Mouse (Mus musculus) hindbrain, embryonic 14.5 days (tissue): Measurements from ENCODE around the gene Birc5. TPM values are rescaled to one million over a fixed set of nuclear protein-coding genes. Genes with fewer than 3 reads are reported as not detected.

Experiments
- ATAC-seq: fragments of 200-750 bp; cut with Nextera tagmentation; 2 replicates; pipeline ENCODE4 v1.8.0; 2017; ENCODE audit warnings: moderate number of reproducible peaks, mild to moderate bottlenecking, moderate TSS enrichment, moderate library complexity; ENCODE audit not compliant: low FRiP score
- DNase-seq: peaks from one replicate; pipeline ENCODE4 v3.0.0-alpha.2; 2015; ENCODE audit warnings: low spot score
- H3K27ac ChIP-seq: fragments of 300-500 bp; sonication (generic); 2 replicates; pipeline ENCODE4 v1.5.1; 2014; ENCODE audit warnings: mild to moderate bottlenecking, moderate library complexity
- H3K27me3 ChIP-seq: fragments of 300-500 bp; sonication (generic); 2 replicates; pipeline ENCODE4 v1.6.1; 2014; ENCODE audit warnings: mild to moderate bottlenecking, low read length, mixed read lengths; ENCODE audit not compliant: control insufficient read depth, insufficient read depth
- H3K36me3 ChIP-seq: fragments of 300-500 bp; sonication (generic); replicated peaks from 2 replicates; pipeline ENCODE4 v1.6.1; 2014; ENCODE audit not compliant: control insufficient read depth, insufficient read depth
- H3K4me1 ChIP-seq: fragments of 300-500 bp; sonication (generic); replicated peaks from 2 replicates; pipeline ENCODE4 v1.6.1; 2014; ENCODE audit warnings: antibody characterized with exemption, low read length, mixed read lengths; ENCODE audit not compliant: control insufficient read depth, insufficient read depth
- H3K4me2 ChIP-seq: fragments of 300-500 bp; sonication (generic); replicated peaks from 2 replicates; pipeline ENCODE4 v1.6.1; 2014; ENCODE audit warnings: mild to moderate bottlenecking, moderate library complexity
- H3K4me3 ChIP-seq: fragments of 300-500 bp; sonication (generic); replicated peaks from 2 replicates; pipeline ENCODE4 v1.5.1; 2014; ENCODE audit warnings: mild to moderate bottlenecking, low read length
- H3K9ac ChIP-seq: fragments of 300-500 bp; sonication (generic); 2 replicates; pipeline ENCODE4 v1.6.1; 2014
- H3K9me3 ChIP-seq: fragments of 300-500 bp; sonication (generic); 2 replicates; pipeline ENCODE4 v1.6.1; 2016; ENCODE audit warnings: low read length; ENCODE audit not compliant: control insufficient read depth
- WGBS: fragments of 180-500 bp; shearing (Covaris S2); extraction: QIAGEN DNeasy Blood & Tissue Kit; methylation state at CpG from one replicate; pipeline ENCODE4 v1.1.7; 2014; 5-methylcytosine and 5-hydroxymethylcytosine counted together
- polyA plus RNA-seq: library from polyadenylated mRNA; unstranded; fragments of >200 nt; fragmentation: Nextera tagmentation; extraction: Ambion mirVana; gene quantifications from 2 replicates; pipeline ENCODE4 v1.2.1, GENCODE M21; 2014

The Birc5 gene
- polyA plus RNA-seq, 1 experiment from 2014 or later, result 35.5 TPM

- H3K4me3 ChIP-seq, result no peak overlapping the region
- no peak overlapping the region for H3K27ac ChIP-seq
- H3K9ac ChIP-seq, result no peak overlapping the region
- DNase-seq (no peak), ATAC-seq (no peak)
- peaks cover 12% of the 10 kb centered on the region; the same call in 1 of the 2 replicates for H3K27me3 ChIP-seq
- no peaks in the 10 kb centered on the region for H3K36me3 ChIP-seq
- WGBS, result 73% methylated on average over 10 of the region's 10 CpGs
- no peak overlapping the region for H3K4me2 ChIP-seq
- peaks cover 15% of the 10 kb centered on the region for H3K4me1 ChIP-seq
- H3K9me3 ChIP-seq, result no peaks in the 10 kb centered on the region
Observed at GRCm38 (mm10) chr11:117894676-117895075, 45.6 kb downstream of the Birc5 start.

- H3K4me2 ChIP-seq, result no peak overlapping the region
- no peak for ATAC-seq
- 53% methylated on average over 2 of the region's 2 CpGs for WGBS
- H3K9ac ChIP-seq, result no peak overlapping the region
- no peaks in the 10 kb centered on the region for H3K9me3 ChIP-seq
- peaks cover 5% of the 10 kb centered on the region; the same call in 1 of the 2 replicates for H3K27me3 ChIP-seq
- DNase-seq, result no peak
- no peaks in the 10 kb centered on the region for H3K36me3 ChIP-seq
- no peaks in the 10 kb centered on the region for H3K4me1 ChIP-seq
- no peak overlapping the region for H3K27ac ChIP-seq
- no peak overlapping the region for H3K4me3 ChIP-seq
Observed at GRCm38 (mm10) chr11:117896533-117896932, 47.5 kb downstream of the Birc5 start.

- H3K4me1 ChIP-seq, result no peaks in the 10 kb centered on the region
- no peak for ATAC-seq
- DNase-seq, result no peak
- no peak overlapping the region for H3K4me3 ChIP-seq
- no peaks in the 10 kb centered on the region for H3K9me3 ChIP-seq
- no peak overlapping the region for H3K27ac ChIP-seq
- no peaks in the 10 kb centered on the region for H3K27me3 ChIP-seq
- no peaks in the 10 kb centered on the region for H3K36me3 ChIP-seq
- H3K4me2 ChIP-seq, result no peak overlapping the region
- no peak overlapping the region for H3K9ac ChIP-seq
- WGBS, result 70% methylated on average over 2 of the region's 2 CpGs
Observed at GRCm38 (mm10) chr11:117902282-117902681, 53.2 kb downstream of the Birc5 start.

DNA sequence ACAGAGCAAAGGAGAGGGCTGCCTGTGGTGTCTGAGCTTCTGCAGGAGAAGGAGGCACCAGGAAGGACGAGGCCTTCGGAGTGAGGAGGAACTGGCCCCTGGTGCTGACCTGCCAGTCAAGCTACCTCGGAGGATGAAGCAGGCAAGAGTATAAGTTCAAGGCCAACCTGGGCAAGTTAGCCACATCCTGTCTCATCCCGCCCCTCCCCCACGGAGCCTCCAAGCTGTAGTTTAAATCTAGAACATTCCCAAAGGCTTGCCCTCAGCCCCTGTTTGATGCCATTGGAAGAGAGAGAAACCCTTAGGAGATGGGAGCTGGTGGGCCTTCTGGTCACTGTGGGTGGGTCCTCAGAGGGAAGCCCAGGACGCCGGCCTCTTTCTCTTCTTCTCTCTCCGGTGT, 55.4 kb downstream of the Birc5 start:
- Histone ChIP-seq H3K9ac (no peak overlapping the region), H3K4me3 (no peak overlapping the region), H3K9me3 (no peaks in the 10 kb centered on the region), H3K4me2 (no peak overlapping the region), H3K27me3 (no peaks in the 10 kb centered on the region), H3K36me3 (no peaks in the 10 kb centered on the region), H3K27ac (no peak overlapping the region), H3K4me1 (no peaks in the 10 kb centered on the region)
- WGBS, result 91% methylated on average over 8 of the region's 8 CpGs
- no peak for DNase-seq
- ATAC-seq, result no peak

Other genes with a start within 250 kb of the Birc5 start
- 23.4 and 25.1 TPM in 2 replicates for gene Tnrc6c, start 195.0 kb upstream of the Birc5 start, polyA plus RNA-seq
- 0.48 and 0.68 TPM in 2 replicates for gene Tmc8, start 67.2 kb upstream of the Birc5 start, polyA plus RNA-seq
- 3.3 and 4.9 TPM in 2 replicates for gene Tmc6, start 67.1 kb upstream of the Birc5 start, polyA plus RNA-seq
- gene 6030468B19Rik, start 51.6 kb upstream of the Birc5 start, polyA plus RNA-seq, result 0.24 TPM in 1 of 2 replicates, not detected in the other
- gene Gm20708, start 39.6 kb upstream of the Birc5 start, polyA plus RNA-seq, result 0.89 and 1.0 TPM in 2 replicates
- 17.6 and 18.9 TPM in 2 replicates for gene Syngr2, start 39.6 kb upstream of the Birc5 start, polyA plus RNA-seq
- gene Afmid, start 23.3 kb upstream of the Birc5 start, polyA plus RNA-seq, result 5.2 and 7.1 TPM in 2 replicates
- gene Tk1, start 23.2 kb upstream of the Birc5 start, polyA plus RNA-seq, result 14.4 and 16.3 TPM in 2 replicates
- gene Tmem235, start 11.5 kb downstream of the Birc5 start, polyA plus RNA-seq, result not detected in 2 replicates
- gene Tha1, start 24.2 kb downstream of the Birc5 start, polyA plus RNA-seq, result 2.5 and 2.6 TPM in 2 replicates
- 2.9 and 3.0 TPM in 2 replicates for gene Socs3, start 120.8 kb downstream of the Birc5 start, polyA plus RNA-seq
- gene Pgs1, start 137.0 kb downstream of the Birc5 start, polyA plus RNA-seq, result 48.1 and 56.4 TPM in 2 replicates